Mouse (Mus musculus): ENCODE results near the gene Svip.

GRCm38 (mm10) chr7:51982303-51982702 lies 23.5 kb downstream of the Svip start:
- TF ChIP-seq TAL1 (IDR thresholded peaks at IDR 0.05; ENCODE audit: low read length) (no peak), GATA1 (IDR thresholded peaks at IDR 0.05; ENCODE audit: low read length) (no peak)
